Mouse (Mus musculus): ENCODE results near the gene Gstp1.
"Not testable (repeated sequence)": the region's sequence is repeated elsewhere in the genome, so short reads cannot be mapped to it uniquely, and the experiment has no call there.

Gstp1 gene

GRCm38 (mm10) chr19:4037788-4038232 is at the start of gene Gstp1:
TSS of gene Gstp1 (minus strand) at chr19:4037985.
- DNase-seq (ENCODE audit: low read depth, low spot score) = peak; percentile 80

GRCm38 (mm10) chr19:4087090-4087489 is 49.3 kb upstream of the Gstp1 start:
- no peak for DNase-seq (ENCODE audit: low read depth, low spot score)

- no peak for DNase-seq (ENCODE audit: low read depth, low spot score)
These were observed 48.4 kb upstream of the Gstp1 start for GRCm38 (mm10) chr19:4086156-4086555.

- DNase-seq (ENCODE audit: low read depth, low spot score) = no peak
These were observed 47.2 kb upstream of the Gstp1 start for GRCm38 (mm10) chr19:4084984-4085383.

- no peak for DNase-seq (ENCODE audit: low read depth, low spot score)
These were observed 46.0 kb upstream of the Gstp1 start for GRCm38 (mm10) chr19:4083826-4084225.

- no peak for DNase-seq (ENCODE audit: low read depth, low spot score)
These were observed 45.5 kb upstream of the Gstp1 start for GRCm38 (mm10) chr19:4083316-4083715.

- no peak for DNase-seq (ENCODE audit: low read depth, low spot score)
These were observed 44.6 kb upstream of the Gstp1 start for GRCm38 (mm10) chr19:4082219-4082965.

GRCm38 (mm10) chr19:4081394-4081793 is 43.6 kb upstream of the Gstp1 start, which contains the start of gene Cabp2:
TSS of gene Cabp2 (plus strand) at chr19:4081578.
- no peak for DNase-seq (ENCODE audit: low read depth, low spot score)

- DNase-seq (ENCODE audit: low read depth, low spot score) = no peak
These were observed 42.8 kb upstream of the Gstp1 start for GRCm38 (mm10) chr19:4080511-4081009.

- no peak for DNase-seq (ENCODE audit: low read depth, low spot score)
These were observed 41.8 kb upstream of the Gstp1 start for GRCm38 (mm10) chr19:4079594-4079993.

GRCm38 (mm10) chr19:4075531-4075930 is 37.7 kb upstream of the Gstp1 start:
- no peak for DNase-seq (ENCODE audit: low read depth, low spot score)

GRCm38 (mm10) chr19:4072706-4073424 is 35.1 kb upstream of the Gstp1 start:
- DNase-seq (ENCODE audit: low read depth, low spot score) = no peak

GRCm38 (mm10) chr19:4071406-4071805 is 33.6 kb upstream of the Gstp1 start:
- DNase-seq (ENCODE audit: low read depth, low spot score) = no peak

- no peak for DNase-seq (ENCODE audit: low read depth, low spot score)
These were observed 33.0 kb upstream of the Gstp1 start for GRCm38 (mm10) chr19:4070756-4071155.

- DNase-seq (ENCODE audit: low read depth, low spot score) = no peak
These were observed 32.5 kb upstream of the Gstp1 start for GRCm38 (mm10) chr19:4070311-4070710.

- DNase-seq (ENCODE audit: low read depth, low spot score) = no peak
These were observed 31.1 kb upstream of the Gstp1 start for GRCm38 (mm10) chr19:4068717-4069410.

- not testable (repeated sequence) for DNase-seq (ENCODE audit: low read depth, low spot score)
These were observed 30.5 kb upstream of the Gstp1 start for GRCm38 (mm10) chr19:4068242-4068641.

- no peak for DNase-seq (ENCODE audit: low read depth, low spot score)
These were observed 29.1 kb upstream of the Gstp1 start for GRCm38 (mm10) chr19:4066877-4067276.

GRCm38 (mm10) chr19:4066280-4066679 is 28.5 kb upstream of the Gstp1 start:
- DNase-seq (ENCODE audit: low read depth, low spot score) = no peak

GRCm38 (mm10) chr19:4064501-4064900 is 26.7 kb upstream of the Gstp1 start:
- DNase-seq (ENCODE audit: low read depth, low spot score) = not testable (repeated sequence)

- not testable (repeated sequence) for DNase-seq (ENCODE audit: low read depth, low spot score)
These were observed 25.6 kb upstream of the Gstp1 start for GRCm38 (mm10) chr19:4063357-4063756.

- DNase-seq (ENCODE audit: low read depth, low spot score) = no peak
These were observed 23.2 kb upstream of the Gstp1 start for GRCm38 (mm10) chr19:4060899-4061465.

All from telencephalon, adult 2 months (tissue).